Mouse (Mus musculus) ES-Bruce4 (cell line): Measurements from ENCODE around the gene Jsrp1. TPM values are rescaled to one million over a fixed set of nuclear protein-coding genes. Genes with fewer than 3 reads are reported as not detected.

Source experiments
- H3K27ac ChIP-seq: 2 replicates; pipeline ENCODE4 v1.5.1; 2012; ENCODE audit warnings: low read length, inconsistent platforms; ENCODE audit not compliant: insufficient read depth
- H3K27me3 ChIP-seq: 2 replicates; pipeline ENCODE4 v1.6.1; 2012; ENCODE audit warnings: mild to moderate bottlenecking, low read length, inconsistent platforms; ENCODE audit not compliant: control insufficient read depth, poor library complexity, insufficient read depth, severe bottlenecking
- H3K36me3 ChIP-seq: 2 replicates; pipeline ENCODE4 v1.6.1; 2012; ENCODE audit warnings: inconsistent platforms, mild to moderate bottlenecking, low read length, moderate library complexity; ENCODE audit not compliant: control insufficient read depth, poor library complexity, insufficient read depth, severe bottlenecking
- H3K4me1 ChIP-seq: one replicate; pipeline ENCODE4 v1.8.1; 2011; ENCODE audit warnings: low read length; ENCODE audit not compliant: control insufficient read depth, insufficient read depth
- H3K4me3 ChIP-seq: 2 replicates; pipeline ENCODE4 v1.5.1; 2011; ENCODE audit warnings: low read depth, mild to moderate bottlenecking, low read length
- H3K9ac ChIP-seq: 2 replicates; pipeline ENCODE4 v1.6.1; 2012; ENCODE audit warnings: low read depth, mild to moderate bottlenecking, inconsistent platforms; ENCODE audit not compliant: poor library complexity, severe bottlenecking
- H3K9me3 ChIP-seq: replicated peaks from 2 replicates; pipeline ENCODE4 v1.6.1; 2012; ENCODE audit warnings: mild to moderate bottlenecking, low read length, inconsistent platforms; ENCODE audit not compliant: control insufficient read depth, poor library complexity, insufficient read depth, severe bottlenecking
- CTCF ChIP-seq: IDR thresholded peaks from one replicate; pipeline ENCODE4 v1.8.1; 2011; ENCODE audit warnings: low read depth, low read length
- EP300 ChIP-seq: IDR thresholded peaks from 2 replicates; pipeline ENCODE4 v1.6.1; 2011; ENCODE audit warnings: low read depth, low read length; ENCODE audit not compliant: insufficient read depth
- POLR2A ChIP-seq: IDR thresholded peaks from one replicate; pipeline ENCODE4 v1.8.1; 2011; ENCODE audit warnings: low read length; ENCODE audit not compliant: insufficient read depth
- polyA plus RNA-seq: library from polyadenylated mRNA; stranded (reverse); fragments of >200 nt; gene quantifications from 2 replicates; pipeline ENCODE4 v1.2.4, GENCODE M21; 2011; ENCODE audit warnings: low read depth; ENCODE audit not compliant: missing spikeins, insufficient read depth, insufficient read length

Gene Jsrp1
- polyA plus RNA-seq, 1 experiment, result 0.85 TPM

DNA sequence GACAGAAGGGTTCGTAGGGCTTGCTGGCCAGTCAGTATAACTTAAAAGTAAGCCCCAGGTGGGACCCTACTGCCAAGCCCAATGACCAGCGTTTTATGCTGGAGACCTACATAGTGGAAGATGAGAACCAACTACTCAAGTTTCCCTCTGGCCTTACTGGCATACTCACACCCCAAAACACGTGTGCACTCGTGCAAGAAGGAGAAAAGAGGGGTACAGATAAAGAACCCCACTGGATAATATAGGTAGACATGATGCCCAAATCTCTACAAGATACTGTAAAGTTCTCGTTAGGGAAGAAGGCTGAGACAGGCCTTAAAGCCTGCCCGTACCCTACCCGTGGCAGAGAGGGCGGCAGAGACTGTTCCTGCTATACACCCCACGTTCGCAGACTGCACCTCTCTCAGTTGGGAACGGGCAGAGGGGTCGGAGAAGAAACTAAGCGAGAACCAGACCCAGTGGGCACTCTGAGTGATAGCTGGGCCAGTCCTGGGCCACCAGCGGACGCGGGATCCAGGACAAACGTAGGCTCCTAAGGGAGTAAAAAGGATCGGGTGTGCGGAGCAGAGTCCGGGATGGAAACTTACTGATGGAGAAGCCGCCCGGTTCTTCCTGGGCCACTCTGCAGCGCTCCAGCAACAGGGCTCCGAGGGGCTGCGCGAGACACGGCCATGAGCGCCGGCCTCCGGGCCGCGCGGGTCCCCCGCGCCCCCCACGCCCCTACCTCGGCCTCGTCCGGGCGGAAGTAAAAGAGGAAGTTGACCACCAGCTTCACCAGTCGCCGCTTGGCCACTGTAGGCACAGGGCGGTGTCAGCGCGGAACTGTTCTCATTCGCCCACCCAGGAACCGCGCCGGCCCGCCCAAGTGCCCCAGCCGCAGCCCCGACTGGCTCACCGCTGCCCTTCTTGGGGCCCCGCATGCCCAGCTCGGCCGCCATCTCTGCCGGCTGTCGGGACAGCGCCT is 15.8 kb downstream of the Jsrp1 start:
- Histone ChIP-seq H3K4me3 (peak overlapping the region; percentile 99), H3K27ac (peak overlapping the region; percentile 71; the same call in 1 of the 2 replicates), H3K4me1 (peaks cover 2% of the 10 kb centered on the region), H3K36me3 (peaks cover 11% of the 10 kb centered on the region), H3K9me3 (no peaks in the 10 kb centered on the region), H3K27me3 (no peaks in the 10 kb centered on the region), H3K9ac (peak overlapping the region; percentile 81)
- TF ChIP-seq CTCF (no peak), EP300 (no peak), POLR2A (no peak)

GRCm38 (mm10) chr10:80796307-80796848 is 16.9 kb downstream of the Jsrp1 start:
- no peaks in the 10 kb centered on the region for H3K9me3 ChIP-seq
- no peak for TF ChIP-seq CTCF
- TF ChIP-seq EP300, result no peak
- TF ChIP-seq POLR2A, result no peak
- H3K27me3 ChIP-seq, result no peaks in the 10 kb centered on the region
- peaks cover 2% of the 10 kb centered on the region for H3K4me1 ChIP-seq
- no peak overlapping the region for H3K27ac ChIP-seq
- H3K4me3 ChIP-seq, result no peak overlapping the region
- H3K36me3 ChIP-seq, result peaks cover 7% of the 10 kb centered on the region
- no peak overlapping the region for H3K9ac ChIP-seq

DNA sequence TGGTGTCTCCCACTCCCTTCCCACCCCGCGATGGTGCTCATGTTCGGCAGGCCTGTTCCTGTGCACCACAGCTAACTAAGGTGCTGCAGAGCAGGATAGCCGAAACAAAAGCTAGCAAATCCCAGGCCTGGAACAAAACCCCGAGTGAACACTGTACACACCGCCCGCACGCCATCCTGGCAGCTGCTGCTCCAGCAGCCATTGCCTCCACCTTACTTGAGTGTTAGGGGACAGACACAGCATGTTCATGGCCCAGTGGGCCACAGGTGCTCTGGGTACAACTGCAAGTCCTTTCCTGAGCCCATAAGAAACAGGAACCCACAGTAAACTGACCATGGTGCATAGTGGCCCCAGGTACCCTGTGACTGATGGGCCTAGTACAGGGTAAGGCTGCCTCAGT is 18.5 kb downstream of the Jsrp1 start:
- peaks cover 3% of the 10 kb centered on the region; the same call in 1 of the 2 replicates for H3K36me3 ChIP-seq
- no peaks in the 10 kb centered on the region for H3K9me3 ChIP-seq
- H3K27me3 ChIP-seq, result no peaks in the 10 kb centered on the region
- no peak overlapping the region for H3K9ac ChIP-seq
- H3K27ac ChIP-seq, result no peak overlapping the region
- no peak overlapping the region for H3K4me3 ChIP-seq
- TF ChIP-seq EP300 (no peak), POLR2A (no peak), CTCF (no peak)
- peaks cover 2% of the 10 kb centered on the region for H3K4me1 ChIP-seq

DNA sequence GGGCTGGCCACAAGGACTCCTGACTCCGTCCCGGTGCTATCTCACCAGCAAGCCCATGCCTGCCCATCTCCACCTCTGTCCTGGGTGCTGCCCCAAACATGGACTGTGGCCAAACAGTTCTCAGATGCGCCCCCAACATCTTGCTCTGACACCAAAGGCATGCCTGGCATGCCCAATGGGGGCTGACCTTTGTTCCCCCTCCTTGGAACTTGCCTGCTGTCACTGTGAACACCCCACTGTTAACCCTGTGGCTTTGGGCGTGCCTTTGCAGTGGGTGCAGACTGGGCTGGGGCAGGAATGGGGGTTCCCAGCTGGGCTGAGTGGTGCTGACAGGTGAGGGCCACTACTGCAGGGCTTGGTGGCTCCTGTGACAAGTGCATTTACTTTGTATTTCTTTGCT is 19.5 kb downstream of the Jsrp1 start:
- H3K27me3 ChIP-seq, result no peaks in the 10 kb centered on the region
- H3K4me1 ChIP-seq, result peaks cover 2% of the 10 kb centered on the region
- H3K9ac ChIP-seq, result no peak overlapping the region
- no peaks in the 10 kb centered on the region for H3K9me3 ChIP-seq
- peaks cover 8% of the 10 kb centered on the region; the same call in 1 of the 2 replicates for H3K36me3 ChIP-seq
- H3K4me3 ChIP-seq, result no peak overlapping the region
- H3K27ac ChIP-seq, result no peak overlapping the region
- no peak for TF ChIP-seq CTCF
- no peak for TF ChIP-seq POLR2A
- no peak for TF ChIP-seq EP300

DNA sequence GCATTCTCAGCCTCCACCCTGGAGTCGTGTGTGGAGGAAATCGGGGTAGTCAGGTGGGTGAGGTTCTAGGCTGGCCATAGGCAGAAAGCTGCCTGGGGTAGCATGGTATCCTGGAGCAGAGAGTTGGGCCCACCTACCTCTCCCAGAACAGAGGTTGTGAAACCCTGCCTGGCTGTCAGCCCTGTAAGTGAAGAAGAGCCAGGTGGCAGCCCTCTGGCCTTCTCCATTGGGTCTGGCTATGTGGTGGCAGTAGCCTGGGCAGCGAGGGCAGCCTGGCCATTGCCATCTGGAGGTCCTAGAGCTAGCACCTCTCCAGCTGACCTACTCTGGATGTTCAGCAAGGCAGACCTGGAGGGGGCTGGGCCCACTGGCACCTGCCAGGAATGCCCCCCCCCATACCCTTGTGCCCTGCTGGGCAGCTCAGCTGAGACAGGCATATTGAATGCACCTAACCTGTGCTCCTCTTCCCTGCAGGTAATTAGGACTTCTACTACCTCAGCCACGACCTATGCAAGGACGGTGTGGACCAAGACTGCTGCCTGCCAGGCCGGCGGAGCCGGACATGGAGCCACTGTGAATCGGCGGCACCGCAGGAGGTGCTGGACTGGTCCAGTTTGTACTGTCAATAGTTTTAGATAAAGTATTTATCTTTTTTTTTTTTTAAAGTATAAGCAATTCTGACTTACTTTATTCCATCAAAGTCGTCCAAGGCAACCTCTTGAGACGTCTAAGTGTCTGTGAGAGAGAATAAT is 20.1 kb downstream of the Jsrp1 start:
- no peak for TF ChIP-seq EP300
- TF ChIP-seq POLR2A, result no peak
- TF ChIP-seq CTCF, result no peak
- Histone ChIP-seq H3K4me3 (no peak overlapping the region), H3K27ac (no peak overlapping the region), H3K27me3 (no peaks in the 10 kb centered on the region), H3K9ac (no peak overlapping the region), H3K4me1 (peaks cover 2% of the 10 kb centered on the region), H3K9me3 (no peaks in the 10 kb centered on the region), H3K36me3 (peaks cover 13% of the 10 kb centered on the region)
